Mouse (Mus musculus): ENCODE results near the gene Slc2a8.

DNA sequence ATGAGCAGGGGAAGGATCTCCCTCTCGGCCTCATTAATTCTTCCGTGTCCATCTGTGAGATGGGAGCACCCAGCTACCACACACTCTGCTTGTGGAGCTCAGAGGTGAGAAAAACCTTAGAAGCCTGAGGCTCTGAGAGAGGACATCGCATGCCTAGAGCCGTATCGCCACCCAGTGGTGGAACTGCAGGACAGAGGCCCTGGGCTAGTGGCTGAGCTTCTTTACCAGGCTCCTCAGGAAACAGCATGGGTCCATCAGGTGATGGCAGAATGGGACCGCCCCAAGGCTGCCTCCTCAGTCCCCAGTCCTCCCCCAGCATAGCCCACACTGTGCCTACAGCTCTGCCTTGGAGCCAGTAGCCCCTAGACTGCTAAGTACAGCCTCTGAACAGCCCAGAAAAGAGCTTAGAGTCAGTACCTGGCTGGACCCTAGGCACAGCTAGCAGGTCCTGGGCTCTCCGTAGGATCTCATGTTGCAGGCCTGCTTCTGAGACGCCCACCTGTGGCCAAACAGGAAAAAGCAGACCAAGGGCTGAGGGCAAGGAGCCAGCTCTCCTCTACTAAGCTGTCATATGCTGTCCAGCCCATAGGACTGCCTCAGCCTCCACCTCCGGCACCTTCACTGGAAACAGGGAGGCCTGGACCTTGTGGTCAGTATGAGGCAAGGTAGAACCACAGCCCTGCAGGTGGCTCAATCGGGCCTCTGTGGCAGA, 53.5 kb downstream of the Slc2a8 start:
- TF ChIP-seq POLR2A (IDR thresholded peaks at IDR 0.05; ENCODE audit: borderline replicate concordance, control insufficient read depth, low read depth, low read length) (no peak), CTCF (IDR thresholded peaks at IDR 0.05; ENCODE audit: control insufficient read depth, insufficient read depth, low read length) (peak; percentile 75)

Data from bone marrow, adult 2 months (tissue).